Mouse (Mus musculus): ENCODE results near the gene Aven.

Aven gene

DNA sequence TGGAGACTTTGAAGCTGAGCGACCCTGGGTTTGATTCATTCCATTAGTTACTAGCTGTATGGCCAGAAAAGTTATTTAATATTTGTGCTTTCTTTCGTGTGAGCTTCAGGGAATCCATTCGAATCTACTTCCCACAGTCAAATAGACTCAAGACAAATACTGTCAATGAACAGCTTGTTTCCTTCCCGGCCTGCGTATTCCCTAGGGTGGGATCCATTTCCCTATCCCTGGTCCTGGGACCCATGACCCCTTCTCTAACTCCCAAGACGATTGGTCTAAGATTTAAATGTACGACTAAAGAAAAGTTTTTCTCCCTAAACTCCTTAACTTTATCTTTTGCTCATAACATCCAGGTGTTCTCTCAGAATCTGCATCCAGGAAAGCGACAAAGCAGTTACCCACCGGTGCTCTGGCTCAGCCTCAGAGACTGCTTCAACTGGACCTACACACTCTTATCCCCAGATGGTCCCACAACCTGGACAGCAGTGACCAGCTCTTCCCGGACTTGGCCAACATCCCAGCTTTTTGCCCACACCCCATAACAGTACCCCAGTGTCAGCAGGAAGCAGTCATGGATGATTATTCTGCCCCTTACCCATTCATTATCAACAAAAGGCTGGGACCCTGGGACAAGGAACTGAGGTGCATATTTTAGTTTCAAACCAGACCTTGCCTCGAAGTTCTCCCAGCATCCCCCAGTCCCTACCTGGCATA, 2.1 kb upstream of the Aven start:
- no peak for DNase-seq (ENCODE audit: low spot score in 2 of 2)

- DNase-seq (ENCODE audit: low spot score in 2 of 2): no peak
Measured at GRCm38 (mm10) chr2:112491629-112492028, 1.1 kb upstream of the Aven start.

DNA sequence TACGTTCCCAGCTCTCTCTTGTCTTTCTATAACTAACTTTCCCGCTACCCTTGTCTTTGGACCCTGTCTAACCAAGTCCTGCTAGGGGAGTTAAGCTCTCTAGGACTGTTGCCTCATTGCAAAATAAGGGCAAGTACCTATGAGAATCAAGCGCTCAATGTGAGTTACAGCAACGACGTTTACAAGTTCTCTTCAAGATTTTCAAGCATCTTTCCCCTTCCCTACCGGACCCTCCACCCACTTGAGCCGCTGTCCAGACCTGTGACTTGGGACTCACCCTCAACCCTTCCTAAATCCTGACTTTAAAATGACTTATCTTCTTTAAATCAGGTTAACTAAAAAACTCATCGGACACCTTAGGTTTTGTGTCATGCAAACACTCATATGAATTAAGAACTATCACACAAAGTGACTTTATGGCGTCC, 321 bp upstream of the Aven start:
- peak in 1 of 2 experiments; percentile 18 for DNase-seq (ENCODE audit: low spot score in 2 of 2)

- DNase-seq (ENCODE audit: low spot score in 2 of 2): no peak
Measured at GRCm38 (mm10) chr2:112493539-112494260, 936 bp downstream of the Aven start.

- no peak for DNase-seq (ENCODE audit: low spot score in 2 of 2)
Measured at GRCm38 (mm10) chr2:112497851-112498250, 5.1 kb downstream of the Aven start.

DNA sequence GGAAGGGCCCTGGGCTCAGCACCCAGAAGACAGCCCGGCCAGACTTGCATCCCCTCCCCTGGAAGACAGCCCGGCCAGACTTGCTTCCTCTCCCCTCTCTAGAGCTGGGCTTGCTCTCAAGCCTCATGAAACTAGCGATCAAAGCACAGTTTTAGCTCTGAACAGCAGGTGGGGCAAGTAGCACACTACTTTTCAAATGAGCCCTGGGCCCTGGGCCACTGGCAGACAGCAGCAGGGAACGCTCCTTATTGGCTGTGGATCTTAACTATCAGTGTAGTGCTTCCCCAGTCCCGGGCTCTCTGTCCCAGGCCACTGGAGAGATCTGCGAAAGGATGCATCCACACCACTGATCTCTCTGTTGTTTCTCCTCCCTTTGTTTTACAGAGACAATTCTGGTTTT, 8.4 kb downstream of the Aven start:
- DNase-seq (ENCODE audit: low spot score in 2 of 2): peak; percentile 30 to 70

GRCm38 (mm10) chr2:112503978-112504377, 11.2 kb downstream of the Aven start:
- no peak for DNase-seq (ENCODE audit: low spot score in 2 of 2)

DNA sequence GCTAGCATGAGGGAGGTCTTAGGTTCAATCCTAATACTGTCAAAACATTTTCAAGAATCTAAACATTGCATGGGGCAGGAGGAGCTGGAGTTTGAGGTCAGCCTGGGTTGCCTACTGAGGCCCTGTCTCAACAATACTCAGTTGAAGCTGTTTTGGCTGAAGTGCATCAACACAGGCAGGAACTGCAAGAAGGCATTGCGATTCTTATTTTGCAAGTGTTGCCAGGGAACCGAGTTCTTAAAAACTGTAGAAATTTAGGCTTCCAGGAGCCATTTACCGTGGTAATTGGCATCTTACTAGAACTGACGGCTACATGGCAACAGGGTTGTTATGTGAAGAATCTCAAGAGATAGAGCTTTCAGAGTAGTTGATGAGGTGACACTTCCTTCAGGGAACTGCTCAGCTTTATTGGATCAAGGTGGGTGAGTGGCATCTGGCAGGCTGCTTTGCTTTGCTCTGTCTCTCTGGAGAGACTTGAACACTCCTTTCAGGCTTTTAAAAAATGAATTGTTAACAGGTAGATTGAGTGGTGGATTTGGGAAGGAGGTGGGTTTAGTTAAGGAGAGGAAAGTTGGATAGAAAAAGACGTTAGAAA, 14.2 kb downstream of the Aven start:
- no peak for DNase-seq (ENCODE audit: low spot score in 2 of 2)

DNA sequence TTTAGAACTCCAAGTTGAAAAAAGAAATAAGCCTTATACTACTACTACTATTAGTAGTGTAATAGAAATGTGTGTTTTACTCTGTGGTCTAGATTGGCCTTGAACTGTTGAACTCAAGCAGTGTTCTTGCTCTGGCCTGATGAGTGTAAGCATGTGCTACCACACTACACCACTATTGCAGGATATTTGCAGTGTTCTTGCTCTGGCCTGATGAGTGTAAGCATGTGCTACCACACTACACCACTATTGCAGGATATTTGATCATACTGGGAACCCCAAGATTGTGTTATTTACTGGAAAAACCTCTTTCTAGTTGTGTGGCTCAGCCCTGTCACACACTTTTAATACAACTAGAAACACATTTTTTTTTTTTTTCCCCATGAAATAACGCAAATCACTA, 14.7 kb downstream of the Aven start:
- no peak for DNase-seq (ENCODE audit: low spot score in 2 of 2)

DNA sequence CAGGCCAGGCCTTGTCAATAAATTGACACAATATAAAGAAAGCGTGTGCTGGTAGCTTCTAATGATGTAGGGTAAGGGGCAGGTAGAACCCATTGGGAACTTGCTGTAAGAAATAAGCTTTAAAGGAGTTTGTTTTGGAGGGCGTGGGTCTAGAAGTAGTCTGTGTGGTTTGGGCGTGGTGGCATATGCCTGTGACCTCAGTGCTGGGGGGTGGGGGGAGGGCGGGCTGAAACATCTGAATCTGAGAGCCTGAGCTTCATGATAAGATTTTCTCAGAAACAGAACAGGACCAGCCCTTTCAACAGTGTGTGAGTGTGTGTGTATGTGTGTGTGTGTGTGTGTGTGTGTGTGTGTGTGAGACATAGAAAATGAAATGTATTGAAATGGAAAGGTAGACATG, 17.4 kb downstream of the Aven start:
- DNase-seq (ENCODE audit: low spot score in 2 of 2): peak in 1 of 2 experiments; percentile 26

GRCm38 (mm10) chr2:112513036-112513435, 20.3 kb downstream of the Aven start:
- DNase-seq (ENCODE audit: low spot score in 2 of 2): peak in 1 of 2 experiments; percentile 21

DNA sequence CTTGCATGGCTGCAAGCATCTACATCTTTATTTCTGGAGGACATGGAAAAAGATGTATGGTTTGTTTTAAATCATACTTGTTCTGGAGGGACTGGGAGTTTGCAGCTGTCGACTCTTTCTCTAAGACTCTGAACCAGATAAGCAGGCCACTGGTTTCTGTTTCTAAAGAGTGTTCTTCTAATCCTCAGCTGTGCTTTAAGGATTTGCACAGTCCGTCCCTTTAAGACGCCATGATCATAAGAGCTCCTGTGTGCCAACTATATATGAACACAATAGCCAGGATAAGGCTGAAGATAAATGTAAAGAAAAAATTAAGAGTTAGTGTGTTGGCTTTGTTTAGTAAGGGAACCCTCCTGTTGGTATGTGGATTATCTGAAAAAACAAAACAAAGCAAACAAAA, 24.0 kb downstream of the Aven start:
- no peak for DNase-seq (ENCODE audit: low spot score in 2 of 2)

DNA sequence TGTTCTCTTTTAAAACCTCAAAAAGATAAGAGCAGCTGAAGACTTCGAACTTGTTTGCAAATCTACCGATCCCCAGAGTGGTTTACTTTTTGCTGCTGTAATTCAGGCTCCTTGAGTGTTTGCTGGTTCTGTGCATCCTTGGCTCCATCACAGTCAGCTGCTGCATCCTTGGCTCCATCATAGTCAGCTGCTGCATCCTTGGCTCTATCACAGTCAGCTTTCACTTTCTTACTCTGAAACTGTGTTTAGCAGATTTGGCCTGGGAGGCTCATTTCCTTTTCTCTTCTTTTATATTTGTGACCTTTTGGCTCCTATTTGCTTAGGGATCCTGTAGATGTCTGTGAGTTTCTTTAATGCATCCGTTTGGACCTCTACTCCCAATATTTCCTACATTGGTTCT, 24.5 kb downstream of the Aven start:
- no peak for DNase-seq (ENCODE audit: low spot score in 2 of 2)

DNA sequence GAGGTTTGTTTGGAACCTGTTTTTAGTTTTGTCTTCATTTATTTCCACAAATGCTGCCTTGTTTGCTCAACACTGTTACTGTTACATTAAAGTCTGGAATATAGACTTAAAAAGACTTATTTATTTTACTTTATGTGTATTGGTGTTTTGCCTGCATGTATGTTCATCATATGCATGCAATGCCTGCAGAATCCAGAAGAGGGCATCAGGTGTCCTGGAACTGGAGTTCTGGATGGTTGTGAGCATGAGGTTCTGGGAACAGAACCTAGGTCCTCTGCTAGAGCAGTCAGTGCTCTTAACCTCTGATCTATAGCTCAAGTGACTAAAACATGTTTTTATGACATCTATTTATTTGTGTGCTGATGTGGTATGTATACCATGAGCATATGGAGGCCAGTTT, 25.8 kb downstream of the Aven start:
- DNase-seq (ENCODE audit: low spot score in 2 of 2): peak in 1 of 2 experiments; percentile 19

- DNase-seq (ENCODE audit: low spot score in 2 of 2): no peak
Measured at GRCm38 (mm10) chr2:112520526-112521482, 28.0 kb downstream of the Aven start.

DNA sequence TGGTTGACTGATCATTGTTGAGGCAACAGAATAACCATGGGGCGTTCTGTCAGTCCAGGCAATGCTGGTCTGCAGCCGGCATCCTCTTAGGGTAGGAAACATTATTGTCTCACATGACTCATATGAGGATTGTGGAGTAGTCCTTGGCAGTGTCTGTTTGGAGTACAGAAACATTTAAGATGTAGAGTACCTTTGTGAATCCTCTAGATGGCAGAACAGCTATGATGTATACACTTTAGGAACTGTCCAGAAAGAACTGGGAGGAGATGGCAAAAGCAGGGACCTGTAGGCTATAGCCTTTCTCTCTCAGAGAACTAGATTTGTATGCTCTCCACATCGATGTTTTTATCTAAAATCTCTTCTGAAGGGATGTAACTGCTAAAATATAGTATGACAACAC, 34.2 kb downstream of the Aven start:
- no peak for DNase-seq (ENCODE audit: low spot score in 2 of 2)

- no peak for DNase-seq (ENCODE audit: low spot score in 2 of 2)
Measured at GRCm38 (mm10) chr2:112532812-112533496, 40.2 kb downstream of the Aven start.

DNA sequence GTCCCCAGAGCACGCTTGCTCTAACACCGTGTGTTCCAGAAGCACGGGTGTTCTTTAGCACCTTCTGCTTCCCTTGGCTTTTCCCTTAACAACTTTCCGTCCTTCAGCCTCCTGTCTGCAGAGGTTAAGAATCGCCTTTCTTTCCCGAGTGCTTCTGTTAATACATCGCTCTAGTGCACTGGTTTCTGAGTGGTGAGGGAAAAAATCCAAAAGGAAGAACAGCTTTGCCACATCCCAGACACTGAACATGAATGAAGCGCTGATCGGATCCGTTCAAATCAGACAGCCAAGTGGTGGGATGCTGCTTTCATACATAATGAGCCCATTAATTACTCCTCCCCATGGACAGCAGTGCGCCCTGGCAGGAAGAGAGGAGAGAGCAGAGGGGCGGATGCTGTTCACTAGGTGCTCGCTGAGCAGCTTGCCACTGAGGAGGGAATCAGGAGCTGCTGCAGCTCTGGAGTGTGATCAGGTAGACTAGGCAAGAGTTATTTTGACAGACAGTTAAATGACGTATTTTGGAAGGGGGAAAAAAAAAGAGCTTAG, 42.0 kb downstream of the Aven start:
- no peak for DNase-seq (ENCODE audit: low spot score in 2 of 2)

GRCm38 (mm10) chr2:112538783-112539182, 46.0 kb downstream of the Aven start:
- no peak for DNase-seq (ENCODE audit: low spot score in 2 of 2)

DNA sequence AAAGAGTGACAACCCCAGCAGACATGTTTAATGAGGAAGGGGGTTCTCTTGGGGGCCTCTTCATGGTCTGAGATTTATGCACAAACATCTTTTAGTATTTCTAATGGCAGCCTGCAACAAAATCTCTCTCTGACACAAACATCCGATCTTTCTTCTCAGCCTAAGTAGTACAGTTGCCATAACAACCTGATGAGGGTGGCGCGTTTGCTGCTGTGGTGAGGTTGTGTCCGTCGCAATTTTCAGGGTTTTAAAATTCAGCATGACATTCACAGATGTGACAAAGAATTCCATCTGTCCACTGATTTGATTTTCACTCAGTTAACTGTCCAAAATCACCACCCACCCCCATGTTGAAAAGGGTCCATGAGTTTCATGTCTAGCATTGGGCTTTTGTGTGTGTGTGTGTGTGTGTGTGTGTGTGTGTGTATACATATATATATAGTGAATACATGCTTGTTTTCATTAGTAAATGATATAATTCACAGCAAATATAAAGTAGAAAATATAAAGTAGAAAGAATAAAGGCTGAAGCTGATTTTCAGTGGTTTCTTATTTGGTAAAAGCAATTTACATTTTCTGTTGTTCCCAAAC, 49.0 kb downstream of the Aven start:
- DNase-seq (ENCODE audit: low spot score in 2 of 2): no peak

GRCm38 (mm10) chr2:112556527-112556926, 63.8 kb downstream of the Aven start:
- DNase-seq (ENCODE audit: low spot score in 2 of 2): no peak
